Mouse (Mus musculus): Measurements from ENCODE around the gene Crkl.

DNA sequence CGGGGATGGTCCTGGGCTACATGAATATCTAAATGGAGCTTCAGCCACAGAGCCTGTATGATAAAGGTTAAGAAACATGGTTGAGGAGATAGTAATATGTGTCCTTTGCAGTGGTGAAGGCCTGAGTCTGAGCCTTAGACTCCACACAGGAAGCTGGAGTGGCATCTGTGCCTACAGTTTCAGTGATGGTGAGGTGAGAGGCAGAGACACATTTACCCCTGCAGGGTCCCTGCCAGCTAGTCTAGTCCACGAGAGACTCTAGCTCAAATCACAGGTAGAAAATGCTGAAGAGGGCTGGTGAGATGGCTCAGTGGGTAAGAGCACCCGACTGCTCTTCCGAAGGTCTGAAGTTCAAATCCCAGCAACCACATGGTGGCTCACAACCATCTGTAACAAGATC, 23.5 kb downstream of the Crkl start:
- TF ChIP-seq CTCF (IDR thresholded peaks at IDR 0.05; ENCODE audit: extremely low read depth, insufficient read length, insufficient replicate concordance, low read depth, low read length): no peak
- no peak for TF ChIP-seq POLR2A (IDR thresholded peaks at IDR 0.05; ENCODE audit: low read depth, low read length)
